Mouse (Mus musculus): ENCODE data around the gene Dnah1. TPM values are rescaled to one million over a fixed set of nuclear protein-coding genes. Genes with fewer than 3 reads are reported as not detected.

The Dnah1 gene
- polyA plus RNA-seq, 1 experiment from 2014 or later, result 7.6 TPM

- Histone ChIP-seq H3K4me2 (ENCODE audit: low read depth) (no peak overlapping the region), H3K27ac (ENCODE audit: low read depth, low read length) (no peak overlapping the region), H3K9ac (ENCODE audit: low read length) (no peak overlapping the region), H3K27me3 (ENCODE audit: control insufficient read depth, insufficient read depth, low read length) (no peaks in the 10 kb centered on the region), H3K9me3 (ENCODE audit: control insufficient read depth, low read length) (no peaks in the 10 kb centered on the region), H3K36me3 (ENCODE audit: control insufficient read depth, insufficient read depth, low read length) (no peaks in the 10 kb centered on the region), H3K4me3 (ENCODE audit: low read depth, low read length) (no peak overlapping the region), H3K4me1 (ENCODE audit: control insufficient read depth, insufficient read depth, low read length) (no peaks in the 10 kb centered on the region; the same call in 1 of the 2 replicates)
- ATAC-seq (ENCODE audit: insufficient read depth, low FRiP score, low TSS enrichment) (no peak), DNase-seq (ENCODE audit: low spot score) (no peak)
- WGBS, result 64% methylated on average over 10 of the region's 10 CpGs
Observed at GRCm38 (mm10) chr14:31324851-31325250, 1.2 kb upstream of the Dnah1 start.

DNA sequence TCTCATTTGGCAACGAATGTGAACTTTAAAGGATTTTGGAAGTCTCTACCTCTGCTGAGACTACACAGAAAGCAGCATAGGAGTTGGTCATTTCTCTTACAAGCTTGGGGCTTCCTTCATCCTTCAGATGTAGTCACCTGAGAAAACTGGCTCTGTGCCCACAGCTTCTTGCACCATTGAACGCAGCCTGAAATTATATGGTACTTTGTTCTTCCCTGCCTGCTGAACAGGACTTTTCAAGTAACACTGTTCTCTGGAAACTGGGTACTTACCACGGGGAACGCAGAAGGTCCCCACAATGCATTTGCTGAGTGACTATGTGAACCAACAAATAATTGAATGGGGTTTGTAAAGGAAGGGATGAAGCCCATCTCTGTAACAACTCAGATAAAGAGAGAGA lies 507 bp downstream of the Dnah1 start:
- WGBS, result 87% methylated on average over 4 of the region's 4 CpGs
- no peak overlapping the region for H3K9ac ChIP-seq (ENCODE audit: low read length)

DNA sequence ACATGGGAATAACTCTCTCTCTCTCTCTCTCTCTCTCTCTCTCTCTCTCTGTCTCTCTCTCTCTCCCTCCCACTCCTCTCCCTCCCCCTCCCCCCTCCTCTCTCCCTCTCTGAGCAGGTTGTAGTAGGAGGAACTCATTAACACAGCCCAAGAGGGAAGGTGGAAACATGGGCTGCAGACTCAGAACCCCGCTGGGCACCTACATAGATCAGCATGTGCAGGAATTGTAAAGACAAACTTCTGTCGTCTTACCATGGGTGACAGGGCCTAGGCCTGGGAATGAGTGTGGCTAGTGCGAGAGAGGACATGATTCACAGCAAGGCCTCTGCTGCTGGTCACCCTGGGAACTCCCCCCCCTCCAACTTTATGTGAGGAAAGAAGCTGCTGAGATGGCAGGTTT lies 1.5 kb downstream of the Dnah1 start:
- no peaks in the 10 kb centered on the region; the same call in 1 of the 2 replicates for H3K4me1 ChIP-seq (ENCODE audit: control insufficient read depth, insufficient read depth, low read length)
- WGBS, result 78% methylated on average over 3 of the region's 3 CpGs
- ATAC-seq (ENCODE audit: insufficient read depth, low FRiP score, low TSS enrichment) (no peak), DNase-seq (ENCODE audit: low spot score) (no peak)
- no peak overlapping the region for H3K27ac ChIP-seq (ENCODE audit: low read depth, low read length)
- H3K36me3 ChIP-seq (ENCODE audit: control insufficient read depth, insufficient read depth, low read length), result no peaks in the 10 kb centered on the region
- H3K4me2 ChIP-seq (ENCODE audit: low read depth), result no peak overlapping the region
- no peaks in the 10 kb centered on the region for H3K27me3 ChIP-seq (ENCODE audit: control insufficient read depth, insufficient read depth, low read length)
- no peak overlapping the region for H3K9ac ChIP-seq (ENCODE audit: low read length)
- no peak overlapping the region for H3K4me3 ChIP-seq (ENCODE audit: low read depth, low read length)
- H3K9me3 ChIP-seq (ENCODE audit: control insufficient read depth, low read length), result no peaks in the 10 kb centered on the region

More for the DNA sequence above, 507 bp downstream of the Dnah1 start:
- H3K4me3 ChIP-seq (ENCODE audit: low read depth, low read length), result peak overlapping the region; percentile 23; the same call in 1 of the 2 replicates
- peak overlapping the region; percentile 44 for H3K4me2 ChIP-seq (ENCODE audit: low read depth)
- no peak overlapping the region for H3K27ac ChIP-seq (ENCODE audit: low read depth, low read length)
- no peaks in the 10 kb centered on the region for H3K9me3 ChIP-seq (ENCODE audit: control insufficient read depth, low read length)
- no peaks in the 10 kb centered on the region for H3K36me3 ChIP-seq (ENCODE audit: control insufficient read depth, insufficient read depth, low read length)
- no peak for ATAC-seq (ENCODE audit: insufficient read depth, low FRiP score, low TSS enrichment)
- no peaks in the 10 kb centered on the region for H3K27me3 ChIP-seq (ENCODE audit: control insufficient read depth, insufficient read depth, low read length)
- no peaks in the 10 kb centered on the region; the same call in 1 of the 2 replicates for H3K4me1 ChIP-seq (ENCODE audit: control insufficient read depth, insufficient read depth, low read length)
- no peak for DNase-seq (ENCODE audit: low spot score)

DNA sequence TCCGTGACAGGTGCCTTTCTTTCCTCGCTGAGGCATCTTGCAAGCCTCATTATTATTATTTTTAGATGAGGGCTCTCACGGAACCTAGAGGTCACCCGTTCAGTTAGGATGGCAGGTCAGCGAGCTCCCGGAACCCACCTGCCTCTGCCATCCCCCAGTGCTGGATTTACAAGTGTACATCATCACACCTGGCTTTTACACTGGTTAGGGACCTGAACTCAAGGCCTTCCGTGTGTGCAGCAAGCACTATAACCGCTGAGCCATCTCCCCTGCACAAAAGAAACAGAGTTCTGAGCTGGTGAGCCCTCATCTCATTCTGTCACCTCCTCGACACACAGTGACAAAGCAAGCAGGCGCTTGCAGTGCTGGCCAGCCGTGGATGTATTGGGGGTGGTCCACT lies 2.5 kb downstream of the Dnah1 start:
- ATAC-seq (ENCODE audit: insufficient read depth, low FRiP score, low TSS enrichment), result no peak
- 89% methylated on average over 11 of the region's 11 CpGs for WGBS
- H3K4me1 ChIP-seq (ENCODE audit: control insufficient read depth, insufficient read depth, low read length), result no peaks in the 10 kb centered on the region; the same call in 1 of the 2 replicates
- H3K9ac ChIP-seq (ENCODE audit: low read length), result no peak overlapping the region
- no peaks in the 10 kb centered on the region for H3K36me3 ChIP-seq (ENCODE audit: control insufficient read depth, insufficient read depth, low read length)
- no peak overlapping the region for H3K4me2 ChIP-seq (ENCODE audit: low read depth)
- no peaks in the 10 kb centered on the region for H3K27me3 ChIP-seq (ENCODE audit: control insufficient read depth, insufficient read depth, low read length)
- H3K4me3 ChIP-seq (ENCODE audit: low read depth, low read length), result no peak overlapping the region
- DNase-seq (ENCODE audit: low spot score), result no peak
- no peaks in the 10 kb centered on the region for H3K9me3 ChIP-seq (ENCODE audit: control insufficient read depth, low read length)
- no peak overlapping the region for H3K27ac ChIP-seq (ENCODE audit: low read depth, low read length)

DNA sequence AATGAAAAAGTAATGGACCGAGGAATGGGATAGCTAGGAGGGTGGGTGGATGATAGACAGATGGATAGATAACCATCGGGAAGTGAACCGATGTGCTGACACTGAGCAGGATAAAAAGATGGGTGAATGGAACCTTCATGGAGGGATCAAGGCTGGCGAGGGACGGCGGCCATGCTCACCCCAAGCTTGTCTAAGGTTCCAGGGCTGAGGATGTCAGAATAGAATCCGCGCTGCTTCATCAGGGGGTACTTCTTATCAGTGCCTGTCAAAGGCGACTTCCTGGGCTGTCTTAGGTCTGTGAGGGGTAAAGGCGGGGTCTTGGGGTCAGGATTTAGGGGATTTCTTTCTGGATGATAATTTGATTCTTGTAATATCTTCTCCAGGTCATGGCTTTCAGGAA lies 4.2 kb downstream of the Dnah1 start:
- H3K27ac ChIP-seq (ENCODE audit: low read depth, low read length), result no peak overlapping the region
- 88% methylated on average over 10 of the region's 10 CpGs for WGBS
- no peak for ATAC-seq (ENCODE audit: insufficient read depth, low FRiP score, low TSS enrichment)

GRCm38 (mm10) chr14:31317754-31318153 lies 5.9 kb downstream of the Dnah1 start:
- H3K9ac ChIP-seq (ENCODE audit: low read length), result no peak overlapping the region
- H3K4me3 ChIP-seq (ENCODE audit: low read depth, low read length), result no peak overlapping the region
- no peaks in the 10 kb centered on the region for H3K27me3 ChIP-seq (ENCODE audit: control insufficient read depth, insufficient read depth, low read length)
- no peaks in the 10 kb centered on the region for H3K36me3 ChIP-seq (ENCODE audit: control insufficient read depth, insufficient read depth, low read length)
- DNase-seq (ENCODE audit: low spot score) (no peak), ATAC-seq (ENCODE audit: insufficient read depth, low FRiP score, low TSS enrichment) (no peak)
- H3K27ac ChIP-seq (ENCODE audit: low read depth, low read length), result no peak overlapping the region
- H3K4me2 ChIP-seq (ENCODE audit: low read depth), result no peak overlapping the region
- no peaks in the 10 kb centered on the region for H3K4me1 ChIP-seq (ENCODE audit: control insufficient read depth, insufficient read depth, low read length)
- no peaks in the 10 kb centered on the region for H3K9me3 ChIP-seq (ENCODE audit: control insufficient read depth, low read length)
- 85% methylated on average over 3 of the region's 3 CpGs for WGBS

More for the DNA sequence above, 4.2 kb downstream of the Dnah1 start:
- DNase-seq (ENCODE audit: low spot score), result no peak
- H3K9me3 ChIP-seq (ENCODE audit: control insufficient read depth, low read length), result no peaks in the 10 kb centered on the region
- H3K36me3 ChIP-seq (ENCODE audit: control insufficient read depth, insufficient read depth, low read length), result no peaks in the 10 kb centered on the region
- no peak overlapping the region for H3K4me2 ChIP-seq (ENCODE audit: low read depth)
- no peak overlapping the region for H3K4me3 ChIP-seq (ENCODE audit: low read depth, low read length)
- H3K4me1 ChIP-seq (ENCODE audit: control insufficient read depth, insufficient read depth, low read length), result no peaks in the 10 kb centered on the region; the same call in 1 of the 2 replicates
- no peaks in the 10 kb centered on the region for H3K27me3 ChIP-seq (ENCODE audit: control insufficient read depth, insufficient read depth, low read length)
- H3K9ac ChIP-seq (ENCODE audit: low read length), result no peak overlapping the region

DNA sequence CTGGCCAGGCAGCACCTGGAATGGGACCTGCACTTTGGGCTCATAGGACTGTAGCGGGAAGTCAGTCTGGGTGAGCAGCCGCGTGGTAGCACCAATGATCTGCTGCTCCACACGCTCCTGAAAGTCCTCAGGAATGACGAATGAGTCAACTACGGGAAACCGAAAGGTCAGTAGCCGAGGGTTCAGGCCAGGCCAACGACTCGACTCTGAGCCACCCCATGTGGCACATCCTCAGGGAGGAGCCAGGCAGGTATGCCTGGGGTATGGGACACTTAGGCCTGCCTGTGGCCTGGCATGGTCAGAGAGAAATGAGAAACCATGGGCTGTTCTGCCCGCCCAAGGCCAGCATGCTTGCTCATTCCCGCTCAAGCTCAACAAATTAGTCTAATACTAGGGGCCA lies 7.1 kb downstream of the Dnah1 start:
- Histone ChIP-seq H3K27me3 (ENCODE audit: control insufficient read depth, insufficient read depth, low read length) (no peaks in the 10 kb centered on the region), H3K4me3 (ENCODE audit: low read depth, low read length) (no peak overlapping the region), H3K27ac (ENCODE audit: low read depth, low read length) (no peak overlapping the region), H3K9ac (ENCODE audit: low read length) (no peak overlapping the region), H3K9me3 (ENCODE audit: control insufficient read depth, low read length) (no peaks in the 10 kb centered on the region), H3K36me3 (ENCODE audit: control insufficient read depth, insufficient read depth, low read length) (no peaks in the 10 kb centered on the region), H3K4me1 (ENCODE audit: control insufficient read depth, insufficient read depth, low read length) (no peaks in the 10 kb centered on the region), H3K4me2 (ENCODE audit: low read depth) (no peak overlapping the region)
- WGBS, result 70% methylated on average over 12 of the region's 12 CpGs
- ATAC-seq (ENCODE audit: insufficient read depth, low FRiP score, low TSS enrichment) (no peak), DNase-seq (ENCODE audit: low spot score) (no peak)

DNA sequence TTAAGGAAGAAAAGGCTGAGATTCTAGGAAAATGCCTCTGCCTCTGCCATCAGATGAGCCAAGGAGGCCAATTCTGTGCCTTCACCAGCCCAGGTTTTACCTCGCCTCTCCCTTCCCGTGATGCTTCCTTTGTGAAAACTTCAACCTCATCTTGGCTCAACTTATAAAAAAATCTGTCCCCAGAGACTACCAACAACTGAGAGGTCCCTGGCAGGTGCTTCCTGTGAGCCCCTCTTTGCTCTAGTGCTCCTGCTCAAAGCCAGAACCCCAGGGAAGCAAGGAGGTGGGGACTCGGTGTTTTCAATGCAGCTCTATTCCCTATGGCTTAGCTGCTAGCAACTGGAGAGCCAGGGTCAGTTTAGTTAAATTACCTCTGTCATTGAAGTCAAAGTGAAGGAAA lies 10.5 kb downstream of the Dnah1 start:
- Histone ChIP-seq H3K36me3 (ENCODE audit: control insufficient read depth, insufficient read depth, low read length) (no peaks in the 10 kb centered on the region), H3K9ac (ENCODE audit: low read length) (no peak overlapping the region), H3K27me3 (ENCODE audit: control insufficient read depth, insufficient read depth, low read length) (no peaks in the 10 kb centered on the region), H3K9me3 (ENCODE audit: control insufficient read depth, low read length) (no peaks in the 10 kb centered on the region), H3K4me1 (ENCODE audit: control insufficient read depth, insufficient read depth, low read length) (no peaks in the 10 kb centered on the region), H3K4me2 (ENCODE audit: low read depth) (no peak overlapping the region), H3K4me3 (ENCODE audit: low read depth, low read length) (no peak overlapping the region), H3K27ac (ENCODE audit: low read depth, low read length) (no peak overlapping the region)
- no peak for ATAC-seq (ENCODE audit: insufficient read depth, low FRiP score, low TSS enrichment)
- 66% methylated on average over 3 of the region's 3 CpGs for WGBS
- DNase-seq (ENCODE audit: low spot score), result no peak

- H3K9ac ChIP-seq (ENCODE audit: low read length), result no peak overlapping the region
- H3K27ac ChIP-seq (ENCODE audit: low read depth, low read length), result no peak overlapping the region
- no peaks in the 10 kb centered on the region for H3K4me1 ChIP-seq (ENCODE audit: control insufficient read depth, insufficient read depth, low read length)
- no peak overlapping the region for H3K4me3 ChIP-seq (ENCODE audit: low read depth, low read length)
- 83% methylated on average over 8 of the region's 8 CpGs for WGBS
- no peak overlapping the region for H3K4me2 ChIP-seq (ENCODE audit: low read depth)
- DNase-seq (ENCODE audit: low spot score), result no peak
- no peaks in the 10 kb centered on the region for H3K27me3 ChIP-seq (ENCODE audit: control insufficient read depth, insufficient read depth, low read length)
- H3K9me3 ChIP-seq (ENCODE audit: control insufficient read depth, low read length), result no peaks in the 10 kb centered on the region
- no peak for ATAC-seq (ENCODE audit: insufficient read depth, low FRiP score, low TSS enrichment)
- no peaks in the 10 kb centered on the region for H3K36me3 ChIP-seq (ENCODE audit: control insufficient read depth, insufficient read depth, low read length)
Observed at GRCm38 (mm10) chr14:31285728-31286127, 38.0 kb downstream of the Dnah1 start.
